Mouse (Mus musculus) activated CD4-positive, CD25-positive, alpha-beta regulatory T cell (primary cell): ENCODE measurements around the gene Nacad. TPM values are rescaled to one million over a fixed set of nuclear protein-coding genes. Genes with fewer than 3 reads are reported as not detected.

Experiments
- polyA plus RNA-seq, 2 experiments: library from polyadenylated mRNA; unstranded; fragments of 100-300 nt; shearing (Covaris generic); gene quantifications; one replicate each; pipeline ENCODE4 v1.2.1; 2017

Nacad gene
- under 1 TPM; 0.39 to 0.81 TPM for polyA plus RNA-seq

DNA sequence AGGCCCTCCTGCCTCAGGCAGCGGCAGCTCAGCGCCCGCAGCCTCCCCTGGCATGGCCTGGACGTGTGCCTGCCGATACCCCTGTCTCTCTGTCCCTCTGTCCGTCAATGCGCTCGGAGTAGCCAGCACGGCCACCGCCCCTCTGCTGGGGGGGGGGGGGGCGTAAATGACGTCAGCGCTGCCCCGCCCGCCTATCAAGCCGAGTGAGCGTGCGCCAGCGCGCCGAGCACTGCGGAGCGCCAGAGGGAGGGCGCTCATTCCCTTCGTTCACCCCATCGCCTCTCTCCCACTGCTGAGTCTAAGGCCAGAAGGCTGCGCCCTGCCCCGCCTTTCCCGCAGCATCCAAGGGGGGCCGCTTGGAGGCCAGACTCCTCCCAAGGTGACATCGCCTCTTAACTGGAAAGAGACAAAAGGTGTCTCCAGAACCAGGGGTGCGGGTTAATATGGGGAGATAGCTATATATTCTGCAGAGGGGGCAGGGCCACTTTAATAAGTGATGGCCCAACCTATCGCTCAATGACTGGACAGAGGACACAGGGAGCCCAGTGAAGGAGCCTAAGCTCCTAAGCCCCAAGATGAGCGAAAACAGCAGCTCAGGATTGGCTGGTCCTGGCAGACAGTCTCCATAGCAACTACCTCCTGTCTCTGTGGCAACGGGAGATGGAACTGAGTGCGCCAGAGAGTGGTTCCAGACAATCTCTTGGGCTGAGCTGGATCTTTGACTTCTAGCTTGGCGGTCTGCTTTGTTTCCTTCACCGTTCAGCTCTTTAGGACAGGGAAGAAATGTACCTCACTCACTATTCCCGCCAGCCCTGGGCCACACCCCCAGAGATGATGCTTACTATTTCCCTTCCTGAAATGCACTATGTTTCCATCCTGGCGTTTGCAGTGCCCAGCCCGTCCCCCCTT is at the start of gene Nacad:
Gene Nacad, minus strand, starts transcription at position 563 of the 909 bp plus-strand sequence.

DNA sequence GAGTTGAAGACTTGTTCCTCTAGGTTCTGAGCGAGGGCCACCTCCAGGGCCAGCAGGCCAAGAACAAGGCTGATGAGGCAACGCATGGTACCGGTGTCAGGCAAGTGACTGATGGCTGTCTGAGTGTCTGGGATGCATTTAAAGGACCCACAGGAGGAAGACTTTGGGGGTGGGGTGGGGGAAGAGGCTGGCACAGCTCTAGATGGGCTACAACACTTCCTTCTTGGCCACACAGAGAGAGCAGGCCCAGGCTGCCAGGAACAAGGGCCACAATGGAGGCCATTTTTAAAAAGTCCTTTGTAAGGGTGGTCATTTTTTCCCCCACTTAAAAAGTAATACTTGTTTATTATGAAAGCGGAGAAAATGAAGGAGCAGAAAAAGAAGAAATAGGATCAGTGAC is 32.7 kb upstream of the Nacad start, which contains the start of gene Wap:
Gene Wap, minus strand, starts transcription at position 101 of the 400 bp plus-strand sequence.

DNA sequence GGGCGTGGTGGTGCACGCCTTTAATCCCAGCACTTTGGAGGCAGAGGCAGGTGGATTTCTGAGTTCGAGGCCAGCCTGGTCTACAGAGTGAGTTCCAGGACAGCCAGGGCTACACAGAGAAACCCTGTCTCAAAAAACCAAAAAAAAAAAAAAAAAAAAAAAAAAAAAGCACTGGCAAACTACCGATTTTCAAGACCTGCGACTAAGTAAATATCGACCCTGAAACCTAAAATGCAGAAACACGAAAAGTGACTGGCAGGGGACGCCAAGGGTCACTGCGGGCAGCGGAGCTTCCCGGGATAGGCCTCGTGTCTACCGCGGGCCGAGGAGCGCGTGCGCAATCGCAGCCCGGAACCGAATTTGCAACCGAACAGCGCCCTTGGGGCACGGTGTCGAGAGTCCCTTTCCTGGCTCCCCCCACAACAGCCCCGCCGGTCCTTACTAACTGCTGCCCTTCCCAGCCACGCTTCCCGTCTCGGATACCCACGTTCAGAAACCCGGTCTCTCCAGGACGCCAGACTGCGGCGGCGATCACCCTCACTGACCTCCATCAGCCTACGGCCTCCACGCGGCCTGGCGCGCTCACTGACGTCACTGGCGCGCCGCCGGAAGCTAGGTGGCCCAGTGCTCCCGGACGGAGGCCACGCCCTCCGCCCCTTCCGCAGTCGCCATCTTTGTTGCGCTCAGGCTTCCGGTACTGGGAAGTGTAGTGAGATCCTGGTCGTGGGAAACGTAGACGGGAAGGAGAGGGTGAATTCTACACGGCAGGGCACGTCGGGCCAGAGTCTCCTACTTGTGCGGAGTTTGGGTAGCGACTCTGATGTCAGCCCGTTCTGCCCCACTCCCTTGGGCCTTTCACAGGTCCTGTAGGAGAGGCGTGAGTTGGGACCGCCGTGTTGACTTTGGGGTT is 19.9 kb upstream of the Nacad start, which contains the start of gene Tbrg4:
Gene Tbrg4, minus strand, starts transcription at position 590 of the 910 bp plus-strand sequence.

Other genes with a start within 250 kb of the Nacad start
- 10 to 100 TPM; 62.6 to 95.1 TPM for gene Zmiz2, start 217.0 kb downstream of the Nacad start, polyA plus RNA-seq
- 1,000 to 10,000 TPM; 4,126 to 4,496 TPM for gene Ppia, start 190.6 kb downstream of the Nacad start, polyA plus RNA-seq
- gene H2afv, start 161.6 kb downstream of the Nacad start, polyA plus RNA-seq: 100 to 1,000 TPM; 241 to 279 TPM
- gene Purb, start 130.1 kb downstream of the Nacad start, polyA plus RNA-seq: 10 to 100 TPM; 23.5 to 23.7 TPM
- gene Myo1g, start 85.1 kb downstream of the Nacad start, polyA plus RNA-seq: 100 to 1,000 TPM; 122 to 222 TPM
- 100 to 1,000 TPM; 277 to 304 TPM for gene Ccm2, start 59.2 kb downstream of the Nacad start, polyA plus RNA-seq
- 10 to 100 TPM; 11.9 to 12.9 TPM for gene Tbrg4, start 20.0 kb upstream of the Nacad start, polyA plus RNA-seq
- not detected for gene Wap, start 32.6 kb upstream of the Nacad start, polyA plus RNA-seq
- gene Ramp3, start 52.5 kb upstream of the Nacad start, polyA plus RNA-seq: 10 to 100 TPM in 1 of 2 experiments, 1 to 10 TPM in 1; 4.8 to 10.2 TPM
- gene Gm11983, start 231.6 kb upstream of the Nacad start, polyA plus RNA-seq: not detected